Mouse (Mus musculus): ENCODE data around the gene Rusc1.

The Rusc1 gene

GRCm38 (mm10) chr3:89093175-89093574, at the start of gene Rusc1:
TSS of gene Rusc1 (minus strand) at chr3:89093311.
- DNase-seq (ENCODE audit: low read depth, low spot score) = peak; percentile 97

- no peak for DNase-seq (ENCODE audit: low read depth, low spot score)
Measured at GRCm38 (mm10) chr3:89136365-89136764, 43.3 kb upstream of the Rusc1 start.

- DNase-seq (ENCODE audit: low read depth, low spot score) = no peak
Measured at GRCm38 (mm10) chr3:89135958-89136357, 42.8 kb upstream of the Rusc1 start, which contains the start of gene Pklr. TSS of gene Pklr (plus strand) at chr3:89136142.

- no peak for DNase-seq (ENCODE audit: low read depth, low spot score)
Measured at GRCm38 (mm10) chr3:89133752-89134151, 40.6 kb upstream of the Rusc1 start.

GRCm38 (mm10) chr3:89133063-89133450, 39.9 kb upstream of the Rusc1 start:
- DNase-seq (ENCODE audit: low read depth, low spot score) = no peak

GRCm38 (mm10) chr3:89132285-89133062, 39.4 kb upstream of the Rusc1 start:
- DNase-seq (ENCODE audit: low read depth, low spot score) = peak; percentile 73

GRCm38 (mm10) chr3:89131816-89132215, 38.7 kb upstream of the Rusc1 start:
- peak; percentile 90 for DNase-seq (ENCODE audit: low read depth, low spot score)

GRCm38 (mm10) chr3:89129908-89130307, 36.8 kb upstream of the Rusc1 start:
- DNase-seq (ENCODE audit: low read depth, low spot score) = no peak

- no peak for DNase-seq (ENCODE audit: low read depth, low spot score)
Measured at GRCm38 (mm10) chr3:89125981-89126380, 32.9 kb upstream of the Rusc1 start.

- DNase-seq (ENCODE audit: low read depth, low spot score) = no peak
Measured at GRCm38 (mm10) chr3:89124241-89124640, 31.1 kb upstream of the Rusc1 start.

GRCm38 (mm10) chr3:89123313-89123712, 30.2 kb upstream of the Rusc1 start:
- no peak for DNase-seq (ENCODE audit: low read depth, low spot score)

GRCm38 (mm10) chr3:89115522-89115921, 22.4 kb upstream of the Rusc1 start:
- peak; percentile 74 for DNase-seq (ENCODE audit: low read depth, low spot score)

- no peak for DNase-seq (ENCODE audit: low read depth, low spot score)
Measured at GRCm38 (mm10) chr3:89113058-89113457, 19.9 kb upstream of the Rusc1 start.

- no peak for DNase-seq (ENCODE audit: low read depth, low spot score)
Measured at GRCm38 (mm10) chr3:89108146-89108545, 15.0 kb upstream of the Rusc1 start.

- DNase-seq (ENCODE audit: low read depth, low spot score) = no peak
Measured at GRCm38 (mm10) chr3:89107545-89107944, 14.4 kb upstream of the Rusc1 start.

GRCm38 (mm10) chr3:89106881-89107280, 13.8 kb upstream of the Rusc1 start:
- DNase-seq (ENCODE audit: low read depth, low spot score) = no peak

- no peak for DNase-seq (ENCODE audit: low read depth, low spot score)
Measured at GRCm38 (mm10) chr3:89103291-89103595, 10.1 kb upstream of the Rusc1 start.

- no peak for DNase-seq (ENCODE audit: low read depth, low spot score)
Measured at GRCm38 (mm10) chr3:89102495-89103290, 9.6 kb upstream of the Rusc1 start.

GRCm38 (mm10) chr3:89101812-89102494, 8.8 kb upstream of the Rusc1 start, which contains the start of gene Fdps:
TSS of gene Fdps (minus strand) at chr3:89101959.
- peak; percentile 100 for DNase-seq (ENCODE audit: low read depth, low spot score)

- no peak for DNase-seq (ENCODE audit: low read depth, low spot score)
Measured at GRCm38 (mm10) chr3:89101459-89101811, 8.3 kb upstream of the Rusc1 start.

GRCm38 (mm10) chr3:89100811-89101210, 7.7 kb upstream of the Rusc1 start, which contains the start of gene Gm43738:
TSS of gene Gm43738 (minus strand) at chr3:89101099.
- DNase-seq (ENCODE audit: low read depth, low spot score) = no peak

GRCm38 (mm10) chr3:89094021-89094420, 910 bp upstream of the Rusc1 start:
- DNase-seq (ENCODE audit: low read depth, low spot score) = no peak

Data from brain, adult 2 months (tissue).